Mouse (Mus musculus) T-cell, adult 2 months (primary cell): Measurements from ENCODE around the gene Slc47a1.
"Not testable (repeated sequence)": the region's sequence is repeated elsewhere in the genome, so short reads cannot be mapped to it uniquely, and the experiment has no call there.

ENCODE experiments used
- DNase-seq: peaks from one replicate; pipeline ENCODE4 v3.0.0; 2022; ENCODE audit warnings: low spot score

The Slc47a1 gene

DNA sequence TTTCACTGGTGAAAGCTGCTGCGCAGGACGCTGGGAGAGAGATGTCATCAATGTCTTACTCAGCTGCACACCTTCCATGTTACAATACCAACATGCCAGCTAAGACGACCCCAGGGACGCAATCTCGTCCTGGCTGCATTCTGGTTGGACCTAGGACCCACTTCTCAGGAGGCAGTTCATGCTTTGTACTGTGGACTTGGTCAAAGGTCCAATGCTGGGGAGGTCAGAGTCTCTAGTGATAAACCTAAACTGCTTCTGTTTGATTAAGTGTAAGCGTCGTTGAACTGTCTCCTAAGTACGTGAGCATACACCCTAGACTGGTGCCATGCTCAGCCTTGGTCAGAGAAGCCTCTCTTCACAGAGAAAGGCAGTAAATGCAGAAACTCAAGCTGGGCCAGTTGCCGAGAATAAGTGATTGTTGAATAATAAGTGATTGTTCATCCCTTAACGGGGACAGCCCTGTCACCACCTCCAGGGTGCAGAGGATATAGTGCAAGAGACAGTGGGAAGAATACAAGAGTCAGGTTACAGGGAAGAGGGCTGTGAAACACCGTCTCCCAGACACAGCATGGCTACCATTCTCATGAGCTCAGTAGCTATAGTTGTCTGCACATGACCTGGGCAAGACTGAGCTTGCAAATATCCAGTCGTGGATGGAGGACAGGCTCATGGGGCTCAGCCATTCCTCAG is 58.8 kb downstream of the Slc47a1 start:
- no peak for DNase-seq

DNA sequence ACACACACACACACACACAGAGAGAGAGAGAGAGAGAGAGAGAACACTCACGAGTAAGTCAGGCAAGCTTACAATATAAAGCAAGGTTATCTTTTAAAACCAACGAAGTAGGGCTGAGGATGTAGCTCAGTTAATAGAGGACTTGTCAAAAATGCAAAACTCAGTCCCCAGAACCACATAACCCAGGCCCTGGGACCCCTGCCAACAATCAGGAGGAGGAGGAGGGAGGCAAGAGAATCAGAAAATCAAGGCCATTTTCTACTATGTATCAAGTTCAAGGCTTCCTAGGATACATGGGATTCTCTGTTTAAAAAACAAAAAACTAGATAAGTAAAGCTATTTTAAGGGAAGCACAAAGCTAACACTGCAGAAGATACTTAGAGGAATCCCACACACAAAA is 61.3 kb downstream of the Slc47a1 start:
- no peak for DNase-seq

DNA sequence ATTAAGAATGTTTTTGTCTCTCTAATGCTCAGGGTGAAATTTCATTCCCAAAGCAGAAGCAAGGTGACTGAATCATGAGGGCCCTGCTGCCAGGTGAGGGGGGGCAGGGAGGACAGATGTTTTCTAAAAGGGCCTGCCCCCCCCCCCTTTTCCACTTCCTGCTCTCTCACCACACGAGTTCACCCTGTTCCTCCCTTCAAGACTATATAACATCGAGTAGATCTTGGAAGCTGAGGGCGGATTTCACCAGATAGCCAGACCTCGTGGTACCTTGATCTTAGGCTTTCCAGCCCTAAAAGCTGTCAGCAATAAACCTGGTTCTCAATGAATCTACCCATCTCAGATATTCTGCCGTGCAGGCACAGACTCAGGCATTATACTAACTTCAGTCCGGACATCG is 67.8 kb downstream of the Slc47a1 start:
- DNase-seq, result peak; percentile 31

DNA sequence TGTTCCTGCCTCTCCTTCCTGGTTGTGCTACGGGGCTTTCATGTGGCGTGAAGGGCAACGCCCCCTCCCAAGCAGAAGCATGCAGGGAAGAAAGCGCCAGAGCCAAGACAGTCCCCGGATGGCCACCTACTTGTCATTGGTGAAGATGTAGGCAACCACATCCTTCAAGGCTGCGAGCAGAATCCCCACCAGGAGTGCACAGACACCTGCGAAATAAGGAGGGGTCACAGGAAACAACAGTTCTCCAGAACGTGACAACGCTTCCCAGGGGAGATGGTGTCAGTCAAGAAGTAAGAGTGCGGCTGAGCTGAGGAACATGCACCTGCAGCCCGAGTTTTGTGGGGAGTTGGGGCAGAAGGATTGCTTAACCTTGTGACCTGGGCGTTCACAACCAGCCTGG is 68.3 kb downstream of the Slc47a1 start:
- peak; percentile 56 for DNase-seq

DNA sequence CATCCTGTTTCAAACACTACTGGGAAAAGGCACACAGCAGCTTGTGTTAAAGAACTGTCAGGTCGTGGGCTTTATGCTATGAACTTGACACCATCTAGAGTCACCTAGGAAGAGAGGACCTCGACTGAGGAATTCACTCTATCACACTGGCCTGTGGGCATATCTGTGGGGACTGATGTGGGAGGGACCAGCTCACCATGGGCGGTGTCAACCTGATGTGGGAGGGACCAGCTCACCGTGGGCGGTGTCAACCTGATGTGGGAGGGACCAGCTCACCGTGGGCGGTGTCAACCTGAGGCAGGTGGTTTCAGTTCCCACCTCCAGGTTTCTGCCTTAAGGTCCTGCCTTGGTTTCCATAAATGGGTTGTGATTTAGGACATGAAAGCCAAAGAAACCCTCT is 70.3 kb downstream of the Slc47a1 start:
- peak; percentile 9 for DNase-seq

DNA sequence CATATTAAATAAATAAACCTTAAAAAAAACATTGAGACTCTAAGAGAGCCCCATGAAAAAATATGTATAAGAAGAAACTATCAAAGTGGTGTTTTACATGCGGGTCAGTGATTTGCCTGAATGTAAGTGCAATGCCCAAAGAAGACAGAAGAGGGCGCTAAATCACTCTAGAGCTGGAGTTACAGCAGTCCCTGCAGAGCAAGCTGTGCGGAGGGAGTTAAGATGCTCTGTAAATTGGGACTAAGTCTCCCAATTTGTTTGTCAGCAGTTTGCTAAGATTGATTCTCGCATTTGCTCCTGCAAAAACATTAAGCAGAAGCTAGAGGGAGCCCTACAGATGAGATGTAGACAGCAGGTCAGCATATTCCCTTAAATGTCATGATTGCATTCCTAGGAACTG is 72.8 kb downstream of the Slc47a1 start:
- DNase-seq, result peak; percentile 57

DNA sequence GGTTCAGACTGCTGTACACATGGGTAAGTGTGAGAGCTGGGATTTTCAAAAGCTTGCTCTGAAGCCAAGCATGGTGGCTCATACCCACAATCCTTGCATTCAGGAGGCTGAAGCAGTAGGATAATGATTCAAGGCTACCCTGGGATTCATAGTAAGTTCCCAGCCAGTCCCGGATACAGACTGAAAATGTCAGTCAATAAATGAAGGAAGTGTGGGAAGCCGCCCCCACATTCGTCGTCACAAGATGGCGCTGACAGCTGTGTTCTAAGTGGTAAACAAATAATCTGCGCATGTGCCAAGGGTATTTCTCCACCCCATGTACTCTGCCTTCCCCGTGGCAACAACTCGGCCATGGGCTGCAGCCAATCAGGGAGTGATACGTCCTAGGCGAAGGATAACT is 73.6 kb downstream of the Slc47a1 start:
- DNase-seq, result not testable (repeated sequence)

DNA sequence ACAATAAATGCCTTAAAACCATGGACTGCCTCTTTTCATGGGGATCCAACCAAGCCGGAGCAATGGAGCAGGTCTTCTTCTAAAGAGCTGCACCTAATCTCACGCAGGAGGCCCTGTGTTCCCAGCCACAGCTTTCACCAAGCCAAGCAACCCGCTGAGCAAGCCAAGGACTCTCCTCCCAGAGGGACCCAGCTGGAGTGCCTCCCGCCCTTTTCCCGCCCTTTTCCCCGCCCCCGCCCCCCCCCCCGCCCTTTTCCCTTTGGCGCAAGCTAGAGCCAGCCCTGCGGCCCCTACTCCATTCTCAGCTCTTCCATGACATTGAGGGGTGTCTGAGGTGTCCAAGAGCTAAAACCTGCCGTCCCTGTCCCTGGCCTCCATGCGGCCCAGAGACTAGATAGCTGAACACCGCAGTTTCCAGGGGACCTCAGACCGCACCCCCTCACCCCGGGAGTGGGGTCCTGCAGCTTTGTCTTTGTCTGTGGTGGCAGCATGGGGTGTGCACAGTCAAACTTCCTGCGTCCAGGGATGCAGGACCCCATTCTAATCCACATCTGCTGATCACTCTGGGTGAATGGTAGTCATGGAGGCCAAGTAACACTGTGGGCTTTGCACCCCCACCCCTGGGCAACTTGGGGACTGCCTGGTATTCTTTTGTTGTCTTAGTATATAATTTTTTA is 77.3 kb downstream of the Slc47a1 start:
- no peak for DNase-seq

DNA sequence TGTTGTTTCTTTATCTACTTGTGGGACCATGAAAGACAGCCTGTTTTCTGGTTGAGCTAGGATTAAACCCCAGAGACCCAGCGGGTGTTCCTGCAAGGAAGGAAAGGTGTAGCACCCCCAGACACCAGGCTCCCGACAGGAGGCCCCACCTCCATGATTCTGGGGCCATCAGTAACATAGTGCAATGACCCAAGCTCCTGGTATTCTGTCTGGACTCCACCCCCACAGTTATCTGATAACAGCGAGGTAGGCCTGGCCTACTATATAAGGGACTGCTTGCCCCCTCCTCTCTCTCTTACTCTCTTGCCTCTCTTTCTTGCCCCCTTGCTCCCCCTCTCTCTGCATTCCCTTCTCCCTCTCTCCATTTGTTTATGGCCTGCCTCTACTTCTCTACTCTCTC is 77.9 kb downstream of the Slc47a1 start:
- no peak for DNase-seq

DNA sequence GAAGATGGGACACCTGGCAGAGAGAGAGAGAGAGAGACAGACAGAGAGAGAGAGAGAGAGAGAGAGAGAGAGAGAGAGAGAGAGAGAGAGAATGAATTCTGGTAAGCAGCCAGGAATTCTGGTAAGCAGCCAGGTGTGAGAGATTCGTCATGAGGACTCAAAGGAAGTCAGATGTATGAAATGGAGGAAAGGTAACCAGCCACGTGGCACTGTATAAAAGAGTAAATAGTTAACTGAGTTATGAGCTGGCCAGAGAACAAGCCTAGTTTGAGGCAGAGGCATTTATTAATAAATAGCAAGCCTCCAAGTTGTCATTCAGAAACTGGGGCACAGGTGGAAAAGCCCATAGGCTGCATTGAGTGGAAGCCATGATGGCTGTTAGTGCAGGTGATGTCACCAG is 80.2 kb downstream of the Slc47a1 start:
- no peak for DNase-seq

DNA sequence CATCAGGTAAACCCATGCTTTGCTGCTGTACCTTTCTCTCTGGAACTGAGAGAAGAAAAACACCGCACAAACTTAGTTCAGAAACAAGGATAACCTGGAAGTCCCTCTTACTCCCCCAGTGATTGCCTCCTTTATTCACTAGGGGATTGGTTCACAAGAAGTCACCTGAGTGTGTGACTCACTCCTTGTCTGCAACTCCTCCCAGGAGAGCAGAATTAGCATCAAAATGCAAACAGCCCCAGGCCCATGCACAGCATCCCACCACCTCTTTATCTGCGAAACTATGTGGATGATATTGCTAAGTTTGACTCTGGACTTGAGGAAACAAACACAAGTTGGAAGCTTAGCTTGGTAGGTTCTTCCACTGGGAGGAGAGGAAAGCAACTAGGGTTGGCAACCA is 80.8 kb downstream of the Slc47a1 start:
- DNase-seq, result no peak

DNA sequence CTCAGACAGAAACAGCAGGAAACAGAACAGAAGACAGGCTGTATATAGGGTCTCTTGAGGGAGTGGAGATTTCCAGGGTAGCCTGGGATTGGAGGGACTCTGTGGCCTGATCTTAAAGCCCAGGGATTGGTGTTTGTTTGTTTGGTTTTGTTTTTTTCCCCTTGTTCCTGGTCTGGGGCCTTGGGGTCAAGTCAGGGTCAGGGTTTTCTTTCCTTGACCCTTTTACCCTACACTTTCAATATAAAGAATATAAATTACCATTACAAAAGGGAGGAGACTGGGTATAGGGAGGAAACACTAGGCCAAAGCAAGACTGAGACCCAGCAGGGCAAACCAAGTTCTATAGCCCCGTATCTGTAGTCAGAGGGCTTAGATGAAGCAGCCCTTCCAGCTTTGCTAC is 81.6 kb downstream of the Slc47a1 start:
- DNase-seq, result no peak

DNA sequence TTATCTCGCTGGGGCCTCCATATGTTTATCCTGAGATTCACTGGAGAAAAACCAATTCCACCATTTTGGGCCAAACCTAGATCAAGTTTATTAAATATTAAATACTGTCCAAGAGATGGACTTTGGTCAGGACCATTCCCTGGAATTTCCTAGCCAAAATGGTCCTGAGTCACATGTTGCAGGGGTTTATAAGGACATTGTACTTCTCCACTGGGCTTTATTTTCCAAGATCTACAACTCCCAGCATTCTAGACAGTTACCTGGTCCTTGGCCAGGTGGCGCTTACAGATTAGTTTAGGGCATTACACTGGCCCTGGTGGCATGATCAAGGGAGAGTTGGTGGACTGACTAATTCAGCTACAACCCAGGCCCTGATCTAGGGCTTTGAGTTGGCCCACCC is 82.6 kb downstream of the Slc47a1 start:
- no peak for DNase-seq

DNA sequence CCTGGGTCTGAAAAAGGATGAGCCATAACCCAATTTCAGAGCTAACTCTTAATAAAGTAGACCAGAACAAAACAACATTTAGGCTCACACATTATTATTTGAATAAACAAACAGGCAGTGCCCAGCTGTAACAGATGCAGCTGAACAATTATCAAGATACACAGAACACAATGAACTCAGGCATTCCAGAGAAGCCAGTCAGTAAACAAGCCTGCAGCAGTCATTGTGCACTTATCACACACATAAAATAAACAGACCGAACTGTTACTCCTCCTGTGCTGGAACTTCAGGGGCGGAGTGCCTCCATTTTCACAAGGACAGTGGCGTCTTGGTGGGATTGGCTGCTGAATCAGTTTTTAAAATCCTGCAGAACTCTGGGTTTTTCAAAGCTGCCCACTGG is 83.7 kb downstream of the Slc47a1 start:
- no peak for DNase-seq
